Mouse (Mus musculus) megakaryocyte, embryonic 14.5 days (primary cell): ENCODE results near the gene Mapre3.

Experiments used
- FLI1 ChIP-seq: IDR thresholded peaks from 2 replicates; pipeline ENCODE4 v1.6.1; 2012; ENCODE audit warnings: low read length, inconsistent platforms, mixed read lengths
- GATA1 ChIP-seq: IDR thresholded peaks from 3 replicates; pipeline ENCODE4 v1.6.1; 2012; ENCODE audit warnings: mixed read lengths, low read length, inconsistent platforms, borderline replicate concordance

GRCm38 (mm10) chr5:30855674-30856073 is 41.2 kb downstream of the Mapre3 start:
- TF ChIP-seq GATA1 (no peak), FLI1 (no peak)
